Mouse (Mus musculus) embryo, embryonic 11 days (tissue): ENCODE measurements at regions not wholly inside any gene's neighbourhood (a gene's known extent, or its start where the extent isn't known, plus 50 kb on each side); places are given as distances from the start of the nearest gene placed in this dataset.

ENCODE experiments used
- DNase-seq: peaks from one replicate; pipeline ENCODE4 v3.0.0-alpha.2; 2015

DNA sequence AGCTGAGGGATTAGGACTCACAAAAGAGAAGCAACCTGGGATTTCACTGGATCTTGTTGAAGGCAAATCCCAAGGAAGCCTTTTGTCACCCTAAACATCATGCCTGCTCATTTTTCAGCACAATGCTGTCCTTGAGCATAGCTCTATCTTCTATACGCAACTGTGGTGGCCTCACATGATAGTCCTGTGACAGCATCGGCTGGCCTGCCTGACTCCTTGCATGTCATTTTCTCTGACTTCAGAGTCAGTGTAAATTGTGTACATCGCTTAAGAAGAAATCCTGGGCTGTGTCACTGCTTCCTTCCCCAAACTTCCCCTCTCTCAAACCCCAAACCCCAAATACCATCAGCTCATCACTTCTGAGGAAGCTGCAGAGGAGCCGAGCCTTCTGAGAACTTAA, 60.5 kb upstream of the Raph1 start:
- DNase-seq = no peak

DNA sequence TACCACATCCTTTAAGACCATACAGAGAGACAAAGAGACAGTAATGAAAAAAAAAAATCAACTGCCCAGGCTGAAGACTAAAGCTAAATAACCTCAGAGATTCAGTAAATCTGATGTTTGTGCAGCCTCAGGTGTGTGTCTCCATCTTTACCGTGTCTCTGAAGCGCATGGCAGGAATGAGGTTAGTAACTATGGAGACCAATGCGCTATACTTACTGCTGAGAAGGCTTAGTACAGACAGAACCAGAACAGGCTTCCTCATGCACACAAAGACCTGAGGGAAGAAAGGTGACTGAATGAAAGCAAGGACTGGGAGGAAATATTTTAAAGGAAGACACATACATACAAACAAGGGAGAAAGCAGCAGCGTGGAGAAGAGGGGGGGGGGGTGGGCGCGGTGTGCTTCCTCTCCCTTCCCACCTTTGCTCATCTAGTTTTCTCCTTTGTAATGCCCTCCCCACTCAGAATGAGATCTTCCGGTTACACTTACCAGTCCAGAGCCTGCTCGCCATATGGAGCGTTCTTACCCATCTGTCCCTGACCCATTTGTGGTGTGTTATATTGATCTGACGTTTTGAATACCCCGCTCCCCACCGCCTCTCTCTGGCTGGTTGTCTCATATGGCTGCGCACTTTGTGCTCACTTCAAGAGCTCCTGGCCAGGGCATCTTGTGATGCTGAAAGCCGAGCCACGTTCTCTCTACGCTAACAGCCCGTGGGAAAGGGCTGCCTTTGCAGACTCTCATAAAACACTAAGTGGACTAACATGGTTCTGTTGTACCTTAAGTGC, 59.0 kb upstream of the Raph1 start:
- DNase-seq = no peak

DNA sequence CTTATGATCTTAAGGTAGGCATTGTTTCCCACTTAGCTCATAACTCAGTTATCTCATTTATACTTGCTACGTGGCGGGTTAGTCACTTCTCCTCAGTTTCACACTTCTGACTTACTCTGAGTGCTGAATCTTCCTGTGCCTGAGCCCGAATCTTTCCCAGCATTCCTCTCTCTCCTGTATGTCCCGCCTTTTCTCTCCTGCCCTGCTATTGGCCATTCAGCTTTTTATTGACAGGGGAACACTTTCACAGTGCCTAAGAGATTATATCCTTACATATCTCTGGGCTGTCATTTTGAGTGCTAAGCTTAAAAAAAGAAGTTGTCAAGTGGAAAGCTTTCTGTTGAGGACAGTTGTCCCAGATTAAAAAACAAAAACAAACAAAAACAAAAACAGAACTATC, 57.3 kb upstream of the Raph1 start:
- DNase-seq = no peak

GRCm38 (mm10) chr1:60623440-60624016, 56.6 kb upstream of the Raph1 start:
- DNase-seq = no peak

DNA sequence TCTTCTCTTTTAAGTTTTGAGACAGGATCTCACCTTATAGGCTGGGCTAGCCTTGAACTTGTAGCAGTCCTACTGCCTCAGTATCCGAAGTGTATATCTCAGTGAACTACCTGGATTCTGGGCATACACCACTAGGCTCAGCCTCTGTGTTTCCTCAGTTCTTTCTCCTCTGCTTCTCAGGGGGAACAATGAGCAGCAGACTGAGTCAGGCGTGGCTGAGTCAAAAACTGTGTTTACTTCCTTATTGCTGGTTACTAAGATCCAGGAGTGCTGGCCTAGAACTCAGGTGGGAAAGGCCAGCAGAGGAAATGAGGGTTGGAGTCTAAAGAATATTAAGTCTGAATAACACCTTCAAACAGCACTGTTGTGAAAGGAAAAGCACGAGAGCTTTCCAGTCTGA, 54.9 kb upstream of the Raph1 start:
- DNase-seq = no peak

DNA sequence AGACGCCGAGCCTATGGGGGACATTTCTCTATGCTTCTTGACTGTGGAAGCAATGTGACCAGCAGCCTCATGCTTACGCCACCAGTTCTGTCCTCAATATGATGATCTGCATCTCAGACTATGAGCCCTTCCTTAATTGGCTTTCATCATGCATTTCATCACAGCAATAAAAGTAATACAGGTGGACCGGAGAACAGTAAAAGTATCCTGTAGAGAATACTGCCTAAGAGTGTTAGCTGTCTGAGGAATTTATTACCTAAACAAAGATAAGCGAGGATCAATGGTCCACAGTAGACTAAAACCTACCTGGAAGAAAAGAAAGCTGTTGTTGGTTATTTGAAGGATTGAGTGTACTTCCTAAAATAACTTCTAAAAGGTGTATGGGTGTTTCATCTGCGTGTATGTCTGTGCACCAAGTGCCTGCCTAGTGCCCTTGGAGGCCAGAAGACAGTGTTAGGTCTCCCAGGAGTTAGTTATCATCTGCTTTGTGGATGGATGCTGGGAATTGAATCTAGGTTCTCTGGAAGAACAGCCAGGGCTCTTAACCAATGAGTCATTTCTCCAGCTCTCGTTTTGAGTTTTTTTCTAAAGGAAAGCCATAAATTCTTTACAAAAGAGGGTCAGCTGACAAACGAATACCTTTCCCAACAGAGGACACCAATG, 54.3 kb upstream of the Raph1 start:
- DNase-seq = no peak

DNA sequence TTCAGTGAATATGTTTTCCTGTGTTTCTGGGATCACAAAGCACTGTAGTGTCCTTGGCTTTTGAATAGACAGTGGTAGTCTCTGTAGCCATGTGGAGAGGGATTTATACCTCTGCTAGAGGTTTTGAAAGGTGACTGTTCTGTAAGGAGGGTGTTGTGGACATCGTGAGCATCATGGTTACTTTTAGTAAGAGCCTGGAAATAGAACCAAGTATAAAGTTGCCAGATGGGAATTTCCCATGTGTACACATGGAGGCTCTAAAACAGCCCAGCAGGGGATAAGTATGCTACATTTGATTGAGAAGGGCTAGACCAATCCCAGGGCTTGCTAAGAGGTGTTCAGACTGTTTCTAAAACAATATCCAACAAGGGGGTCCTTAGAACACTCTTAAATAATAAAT, 51.5 kb upstream of the Raph1 start:
- DNase-seq = no peak

- no peak for DNase-seq
These were observed 50.0 kb upstream of the Raph1 start for GRCm38 (mm10) chr1:60616916-60617315.
